Mouse (Mus musculus) G1E (cell line): Measurements from ENCODE around the gene Pdcd4.

ENCODE experiments used
- CTCF ChIP-seq: IDR thresholded peaks from 2 replicates; pipeline ENCODE4 v1.5.1; 2012; ENCODE audit warnings: low read depth, low read length, inconsistent platforms, mixed read lengths
- TAL1 ChIP-seq: conservative IDR thresholded peaks from 2 replicates; pipeline ENCODE4 v1.6.1; 2012; ENCODE audit warnings: low read depth, low read length, inconsistent platforms, mixed read lengths

- TF ChIP-seq CTCF: no peak
- TF ChIP-seq TAL1: no peak
Observed at GRCm38 (mm10) chr19:53919541-53919940, 27.5 kb downstream of the Pdcd4 start.
